Mouse (Mus musculus) adrenal gland, adult 8-10 months (tissue): ENCODE data around the gene Rbbp8nl. TPM values are rescaled to one million over a fixed set of nuclear protein-coding genes. Genes with fewer than 3 reads are reported as not detected.

ENCODE experiments used
- DNase-seq: peaks from one replicate; pipeline ENCODE4 v3.0.0; 2022
- total RNA-seq, 4 experiments: library from RNA; stranded (reverse); gene quantifications; 2 replicates each; pipeline ENCODE4 v1.2.4; 2022

The Rbbp8nl gene
- total RNA-seq: not detected

DNA sequence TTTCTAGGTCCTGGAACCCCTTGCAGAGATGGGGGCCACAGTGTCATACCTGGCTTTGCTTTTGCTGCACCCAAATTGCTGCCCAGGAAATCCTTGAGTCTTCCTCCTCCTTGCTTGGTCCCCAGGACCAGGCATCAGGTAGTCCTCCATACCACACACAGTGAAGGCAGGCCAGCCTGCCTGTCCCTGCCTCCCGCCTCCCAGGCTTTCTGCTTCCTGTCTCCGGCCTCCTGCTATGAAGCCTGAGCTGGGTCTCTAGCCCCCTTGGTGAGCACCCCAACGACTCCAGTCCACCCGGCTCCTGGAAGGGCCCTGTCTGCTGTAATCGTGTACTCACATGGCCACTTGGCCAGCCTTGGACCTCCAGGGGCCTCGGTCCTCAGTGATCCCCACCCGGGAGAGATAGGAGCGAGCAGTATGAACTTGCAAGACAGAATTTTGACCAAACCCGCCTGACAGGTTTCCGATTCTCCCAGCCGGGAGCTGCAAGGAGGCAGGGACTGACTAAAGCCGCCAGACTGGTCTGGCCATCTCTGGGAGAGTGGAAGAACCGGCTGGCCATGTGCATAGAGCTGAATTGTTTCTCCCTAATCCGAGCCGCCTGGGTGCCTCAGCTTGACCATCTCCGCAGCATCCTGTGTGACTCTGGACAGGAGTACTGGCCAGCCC lies at the start of gene Rbbp8nl:
Rbbp8nl (minus strand) TSS at position 440 of the 669 bp plus-strand sequence.
- no peak for DNase-seq

DNA sequence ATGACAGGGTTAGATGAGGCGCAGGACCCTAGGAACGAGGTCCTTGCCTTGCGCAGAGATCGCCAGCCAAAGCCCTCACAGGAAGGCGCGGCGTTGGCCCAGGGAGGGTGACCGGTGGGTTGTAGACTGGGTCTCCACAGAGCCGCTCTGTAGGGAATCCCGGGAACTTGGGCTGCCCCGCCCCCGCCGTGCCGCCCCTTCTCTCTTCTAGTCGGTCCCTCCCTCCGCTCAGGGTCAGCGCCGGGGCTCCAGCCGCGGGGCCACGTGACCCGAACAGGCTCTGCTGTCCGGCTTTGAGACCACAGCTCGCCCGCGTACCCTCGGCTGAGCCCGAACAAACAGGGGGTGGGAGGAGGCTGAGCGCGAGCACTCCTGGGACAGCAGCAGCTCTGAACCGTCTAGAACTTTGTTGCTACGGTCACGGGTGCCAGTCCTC lies 44.9 kb upstream of the Rbbp8nl start, which contains the start of gene Gata5:
Gata5 (minus strand) TSS at position 149 of the 436 bp plus-strand sequence.
- no peak for DNase-seq

GRCm38 (mm10) chr2:180333778-180334550 lies 44.3 kb upstream of the Rbbp8nl start:
- DNase-seq: no peak

GRCm38 (mm10) chr2:180329466-180329865 lies 39.8 kb upstream of the Rbbp8nl start:
- DNase-seq: no peak

DNA sequence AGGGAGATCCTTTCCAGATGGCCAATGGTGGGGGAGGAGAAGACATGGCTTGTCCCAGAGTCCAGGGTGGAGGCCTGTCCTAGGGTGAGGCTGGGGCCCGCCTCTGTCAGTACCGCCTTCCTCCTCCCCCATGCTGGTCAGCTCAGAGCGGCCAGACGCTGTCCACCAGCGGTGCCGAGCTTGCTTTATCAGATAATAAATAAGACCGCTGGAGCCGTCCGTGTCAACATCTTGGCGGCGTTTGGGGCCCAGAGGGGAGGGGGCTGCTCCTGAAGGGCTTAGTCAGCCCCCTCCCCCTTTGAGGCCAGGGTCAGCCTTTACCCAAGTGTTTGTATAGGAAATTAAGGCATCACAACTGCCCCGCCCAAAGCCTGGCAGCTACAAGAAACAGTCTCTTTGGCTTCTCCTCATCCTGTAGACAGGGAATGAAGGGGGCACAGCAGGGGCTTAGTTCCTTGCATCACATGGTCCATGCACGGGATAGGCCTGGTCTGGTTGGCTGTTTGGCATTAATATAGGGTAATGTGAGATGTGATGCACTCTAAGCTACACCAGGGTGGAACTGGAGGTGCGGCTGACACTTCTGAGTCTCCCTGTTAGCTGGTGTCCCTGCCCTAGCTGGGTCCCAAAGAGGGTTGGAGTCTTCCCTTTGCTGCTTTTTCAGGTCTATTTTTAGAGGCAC lies 33.1 kb upstream of the Rbbp8nl start:
- no peak for DNase-seq

DNA sequence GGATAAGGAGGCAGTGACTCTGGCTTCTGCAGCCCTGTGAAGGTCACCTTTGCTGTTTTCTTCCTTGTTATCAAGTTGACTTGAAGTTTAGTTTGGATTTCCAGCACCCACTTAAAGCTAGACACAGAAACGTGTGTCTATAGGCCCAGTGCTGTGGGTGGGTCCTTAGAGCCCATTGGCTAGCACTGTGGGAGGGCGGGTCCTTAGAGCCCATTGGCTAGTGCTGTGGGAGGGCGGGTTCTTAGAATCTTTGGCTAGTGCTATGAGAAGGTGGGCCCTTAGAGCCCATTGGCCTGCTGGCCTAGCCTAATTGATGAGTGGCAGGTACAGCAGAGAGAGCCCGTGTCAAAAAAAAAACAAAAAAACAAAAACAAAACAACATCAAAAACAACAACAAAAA lies 30.5 kb upstream of the Rbbp8nl start:
- no peak for DNase-seq

GRCm38 (mm10) chr2:180317591-180317990 lies 27.9 kb upstream of the Rbbp8nl start:
- no peak for DNase-seq

DNA sequence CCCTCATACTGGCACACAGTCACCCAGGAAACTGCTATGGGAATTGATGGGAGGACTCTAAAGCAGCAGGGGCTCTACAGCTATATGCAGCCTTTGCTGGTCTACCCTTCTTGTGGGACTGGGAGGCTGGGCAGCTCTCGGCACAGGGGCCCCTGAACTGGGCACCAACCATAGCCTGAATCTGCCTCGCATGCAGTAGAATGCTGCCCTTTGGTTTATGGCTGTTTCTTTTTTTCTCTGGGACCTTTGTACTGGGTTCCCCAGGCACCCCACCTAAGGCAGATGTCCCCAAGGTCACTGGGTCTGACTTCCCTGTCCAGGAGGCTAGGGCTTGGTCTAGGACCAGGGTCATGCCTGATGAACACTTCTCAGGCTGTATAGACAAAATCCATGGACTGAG lies 24.6 kb upstream of the Rbbp8nl start:
- no peak for DNase-seq

GRCm38 (mm10) chr2:180311147-180311546 lies 21.5 kb upstream of the Rbbp8nl start:
- DNase-seq: no peak

- no peak for DNase-seq
Observed at GRCm38 (mm10) chr2:180307680-180308079, 18.0 kb upstream of the Rbbp8nl start.

- DNase-seq: no peak
Observed at GRCm38 (mm10) chr2:180306423-180307168, 16.9 kb upstream of the Rbbp8nl start.

- DNase-seq: no peak
Observed at GRCm38 (mm10) chr2:180306009-180306408, 16.3 kb upstream of the Rbbp8nl start.

DNA sequence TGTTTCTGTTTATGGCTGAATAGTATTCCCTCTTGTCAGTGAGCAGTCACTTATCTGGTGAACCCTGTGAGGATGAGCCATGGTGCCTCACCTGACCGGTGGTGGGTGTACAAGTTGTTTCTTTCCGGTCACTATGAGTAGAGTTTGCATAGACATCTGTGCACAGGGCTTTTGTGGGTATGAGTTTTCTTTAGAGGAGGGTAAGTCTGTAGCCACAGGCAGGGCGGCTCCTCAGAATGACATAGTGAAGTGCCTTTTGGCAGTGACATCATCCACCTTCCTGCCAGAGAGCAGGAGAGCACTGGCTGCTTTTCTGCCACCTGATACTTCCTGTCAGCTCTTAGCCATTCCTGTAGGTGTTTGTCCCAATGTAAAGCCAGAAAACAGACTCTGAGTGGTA lies 15.8 kb upstream of the Rbbp8nl start:
- DNase-seq: no peak

GRCm38 (mm10) chr2:180304554-180304953 lies 14.9 kb upstream of the Rbbp8nl start:
- DNase-seq: no peak

DNA sequence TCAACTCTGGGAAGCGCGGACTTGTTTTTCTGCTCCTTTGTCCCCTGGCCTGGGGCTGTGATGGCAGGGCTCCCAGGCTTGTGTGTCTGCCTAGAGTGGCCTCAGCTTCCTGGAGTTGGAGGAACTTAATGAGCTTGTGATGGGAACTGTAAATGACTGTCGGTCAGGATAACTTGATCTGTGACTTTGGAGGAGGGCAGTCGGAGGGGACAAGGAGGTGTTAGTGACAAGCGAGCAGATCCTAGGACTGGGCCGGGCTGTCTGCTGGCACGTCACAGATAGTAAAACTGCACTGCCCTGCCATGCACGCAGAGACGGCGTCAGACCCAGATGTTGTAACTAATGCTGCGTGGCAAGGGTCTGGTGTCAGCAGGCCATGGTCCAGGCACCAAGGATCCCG lies 13.8 kb upstream of the Rbbp8nl start:
- no peak for DNase-seq

DNA sequence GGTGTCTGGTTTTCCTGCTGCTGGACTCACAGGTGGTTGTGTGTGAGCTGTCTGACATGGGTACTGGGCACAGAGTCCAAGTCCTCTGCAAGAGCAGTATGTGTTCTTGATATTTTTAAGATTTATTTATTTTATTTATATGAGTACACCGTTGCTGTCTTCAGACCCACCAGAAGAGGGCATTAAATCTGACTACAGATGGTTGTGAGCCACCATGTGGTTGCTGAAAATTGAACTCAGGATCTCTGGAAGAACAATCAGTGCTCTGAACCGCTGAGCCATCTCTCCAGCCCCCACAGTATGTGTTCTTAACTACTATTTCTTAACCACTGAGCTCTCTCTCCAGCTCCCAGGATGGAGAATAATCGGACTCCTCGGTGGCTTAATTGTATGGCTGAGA lies 12.5 kb upstream of the Rbbp8nl start:
- DNase-seq: no peak

- no peak for DNase-seq
Observed at GRCm38 (mm10) chr2:180300771-180301170, 11.1 kb upstream of the Rbbp8nl start.

DNA sequence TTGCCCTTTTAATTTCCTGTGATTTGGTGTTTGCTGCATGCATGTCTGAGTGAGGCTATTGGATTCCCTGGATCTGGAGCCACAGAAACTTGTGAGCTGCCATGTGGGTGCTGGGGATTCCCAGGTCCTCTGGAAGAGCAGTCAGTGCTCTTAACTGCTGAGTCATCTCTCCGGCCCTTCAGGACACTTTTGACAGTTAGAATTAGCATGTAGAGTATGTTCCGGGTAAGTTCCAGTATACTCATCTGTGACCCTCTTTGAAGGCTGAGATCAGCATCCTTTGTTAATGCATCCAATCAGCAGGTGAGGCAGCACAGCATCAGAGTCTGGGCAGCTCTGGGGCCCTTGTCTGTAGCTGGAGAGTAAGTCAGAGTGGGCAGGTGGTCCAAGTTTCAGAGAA lies 10.6 kb upstream of the Rbbp8nl start:
- DNase-seq: no peak

DNA sequence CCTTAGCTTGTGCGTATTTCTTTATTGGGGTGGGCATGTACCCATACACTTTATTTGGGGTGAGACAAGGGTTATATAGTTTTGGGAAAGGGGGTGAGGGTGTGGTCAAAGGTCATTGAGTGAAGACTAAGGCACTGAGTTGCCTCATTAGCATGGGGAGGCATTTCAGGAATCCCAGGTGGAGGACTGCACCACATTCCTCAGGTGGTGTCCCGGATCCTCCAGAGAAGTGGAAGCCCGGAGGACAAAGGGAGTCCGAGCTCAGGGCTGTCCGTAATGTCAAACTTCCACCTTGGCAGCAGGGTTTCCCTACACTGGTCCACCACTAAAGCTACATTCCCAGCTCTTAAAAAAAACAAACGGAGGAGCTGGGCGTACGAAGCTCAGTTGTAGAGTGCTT lies 3.2 kb upstream of the Rbbp8nl start:
- DNase-seq: no peak

DNA sequence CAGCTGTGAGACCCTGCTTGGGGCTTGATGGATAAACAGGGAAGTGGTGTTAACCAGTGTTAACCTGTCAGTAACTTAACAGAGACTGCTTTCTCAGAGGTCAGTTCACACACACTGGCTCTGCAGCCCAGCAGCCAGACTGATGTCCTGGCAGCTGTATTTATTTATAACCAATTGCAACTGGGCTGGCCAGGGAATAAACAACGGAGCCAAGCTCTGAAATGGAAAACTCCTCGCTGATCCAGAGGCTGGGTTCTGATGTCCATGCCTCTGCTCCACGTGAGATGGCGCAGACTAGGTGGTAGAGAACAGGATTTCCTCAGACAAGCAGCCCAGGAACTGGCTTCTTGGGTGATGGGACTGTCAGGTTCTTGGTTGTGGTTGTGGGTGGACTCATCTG lies 2.3 kb upstream of the Rbbp8nl start:
- no peak for DNase-seq

GRCm38 (mm10) chr2:180291566-180291965 lies 1.9 kb upstream of the Rbbp8nl start:
- no peak for DNase-seq

DNA sequence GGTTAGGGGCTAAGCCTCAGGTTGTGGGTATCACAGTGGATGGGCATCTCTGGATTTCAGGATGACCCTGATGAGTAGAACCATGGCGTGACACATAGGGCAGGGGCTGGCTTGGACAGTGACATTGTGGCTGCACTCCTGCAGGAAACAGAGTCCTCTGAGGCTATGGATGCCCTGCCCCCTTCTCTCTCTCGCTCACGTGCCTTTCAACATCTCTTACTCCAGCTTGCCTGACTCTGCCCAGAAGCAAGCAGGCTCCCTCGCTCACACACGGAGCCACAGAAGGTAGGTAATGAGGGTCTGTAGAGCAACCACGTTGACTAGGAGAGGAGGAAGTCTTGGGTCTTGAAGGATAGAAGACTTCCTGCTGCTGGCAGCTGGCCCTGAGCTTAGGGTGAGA lies 824 bp upstream of the Rbbp8nl start:
- DNase-seq: no peak

DNA sequence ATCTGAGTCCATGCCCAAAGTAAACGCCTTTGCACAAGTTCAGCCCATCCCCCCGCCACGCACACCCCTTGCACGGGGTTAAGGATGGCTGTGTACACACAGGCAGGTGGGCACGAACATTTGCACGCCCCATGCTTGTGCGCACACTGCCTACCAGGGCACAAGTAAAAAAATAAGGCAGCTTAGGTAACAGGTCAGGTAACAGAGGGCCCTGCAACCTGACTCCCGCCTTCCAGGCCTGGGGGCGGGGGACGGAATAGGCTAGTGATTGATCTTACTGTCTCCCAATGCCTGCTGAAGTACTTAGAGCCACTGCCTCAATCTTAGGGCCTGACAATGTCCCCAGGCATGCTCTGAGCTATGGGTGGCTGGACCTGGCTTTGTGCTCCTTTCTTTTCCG lies 713 bp downstream of the Rbbp8nl start:
- DNase-seq: no peak
